Comparison of ENCODE assay signal across 33 mouse cellular contexts in the genomic region with DNA sequence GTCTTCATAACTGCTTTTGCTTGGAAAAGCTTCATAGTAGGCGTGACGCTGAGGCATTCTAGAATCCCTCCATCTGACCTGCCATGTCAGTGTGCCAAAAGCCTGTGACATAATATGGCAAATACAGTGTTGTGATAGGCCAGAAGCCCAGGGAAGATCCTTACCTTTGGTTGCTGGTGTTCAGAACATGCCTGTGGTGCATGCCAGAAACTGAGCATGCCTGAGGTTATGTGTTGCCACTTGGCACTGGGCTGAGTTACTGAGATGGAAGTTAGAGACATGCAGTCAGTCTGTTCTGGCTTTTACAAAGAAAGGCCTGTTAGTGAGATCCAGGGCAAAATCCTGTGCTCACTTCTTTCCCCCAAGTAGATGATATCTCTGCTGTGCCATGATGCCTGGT.
"Had no signal": no experiment of that assay in that cellular context is flagged by ENCODE, and none has a peak within 500 bp of the region (broad histone marks: within the 10 kb centered on the region; RNA-seq: fewer than 3 reads in every experiment).

No protein-coding gene starts in this region.

- H3K36me3 ChIP-seq: heart, embryonic 12.5 days; heart, embryonic 13.5 days; heart, embryonic 15.5 days; hindbrain, embryonic 10.5 days; hindbrain, embryonic 12.5 days; hindbrain, embryonic 13.5 days; hindbrain, embryonic 15.5 days; intestine, embryonic 15.5 days; kidney, embryonic 15.5 days had no signal

- H3K4me2 ChIP-seq: heart, embryonic 11.5 days; heart, embryonic 12.5 days; heart, embryonic 13.5 days; heart, embryonic 15.5 days; hindbrain, embryonic 12.5 days; hindbrain, embryonic 13.5 days; hindbrain, embryonic 15.5 days; intestine, embryonic 15.5 days; kidney, embryonic 15.5 days had no signal

- ATAC-seq: hindbrain, embryonic 16.5 days; inflammation-experienced regulatory T-cells, adult 6 months; intestine, embryonic 15.5 days; intestine, embryonic 16.5 days; intestine, postnatal 0 days had no signal

- H3K27ac ChIP-seq: heart, embryonic 13.5 days; heart, embryonic 15.5 days; hindbrain, embryonic 10.5 days; hindbrain, embryonic 12.5 days; hindbrain, embryonic 13.5 days; hindbrain, embryonic 15.5 days; intestine, embryonic 15.5 days; kidney, embryonic 15.5 days; kidney, postnatal 0 days; layer of hippocampus, adult 2 months; left cerebral cortex, adult 2 months had no signal

- H3K9ac ChIP-seq: heart, embryonic 12.5 days; heart, embryonic 13.5 days; heart, embryonic 15.5 days; hindbrain, embryonic 12.5 days; hindbrain, embryonic 13.5 days; hindbrain, embryonic 15.5 days; intestine, embryonic 15.5 days; kidney, embryonic 15.5 days had no signal

- H3K4me3 ChIP-seq: heart, embryonic 12.5 days; heart, embryonic 13.5 days; heart, embryonic 15.5 days; hindbrain, embryonic 10.5 days; hindbrain, embryonic 12.5 days; hindbrain, embryonic 13.5 days; hindbrain, embryonic 15.5 days; intestine, embryonic 15.5 days; kidney, embryonic 15.5 days; layer of hippocampus, adult 2 months; left cerebral cortex, adult 2 months had no signal

- DNase-seq: heart, postnatal 10 days; heart, postnatal 14 days; heart, postnatal 36 days; heart, postnatal 4 days; kidney, adult 11 months; kidney, adult 18-20 months; kidney, adult 2 months; kidney, adult 8-10 months; kidney, adult 9 months; kidney, postnatal 10 days; kidney, postnatal 14 days; kidney, postnatal 25 days; kidney, postnatal 36 days; kidney, postnatal 4 days; layer of hippocampus, adult 9-11 months; layer of hippocampus, postnatal 36 days had no signal

- H3K4me1 ChIP-seq: heart, embryonic 12.5 days; heart, embryonic 13.5 days; heart, embryonic 15.5 days; hindbrain, embryonic 10.5 days; hindbrain, embryonic 12.5 days; hindbrain, embryonic 13.5 days; hindbrain, embryonic 15.5 days; intestine, embryonic 15.5 days; kidney, embryonic 15.5 days had no signal

- H3K27me3 ChIP-seq: heart, embryonic 12.5 days; heart, embryonic 13.5 days; heart, embryonic 15.5 days; hindbrain, embryonic 12.5 days; hindbrain, embryonic 13.5 days; hindbrain, embryonic 15.5 days; intestine, embryonic 15.5 days; kidney, embryonic 15.5 days had no signal

- H3K9me3 ChIP-seq: heart, embryonic 15.5 days; hindbrain, embryonic 10.5 days; hindbrain, embryonic 12.5 days; hindbrain, embryonic 13.5 days; intestine, embryonic 15.5 days; kidney, embryonic 15.5 days had no signal
